Mouse (Mus musculus) olfactory bulb, adult 2 months (tissue): ENCODE data around the gene Arl4d. TPM values are rescaled to one million over a fixed set of nuclear protein-coding genes. Genes with fewer than 3 reads are reported as not detected.
A peak's percentile ranks its signal among the peaks of the same experiment; 100 is the strongest.
"Not testable (repeated sequence)": the region's sequence is repeated elsewhere in the genome, so short reads cannot be mapped to it uniquely, and the experiment has no call there.

Source experiments
- H3K27ac ChIP-seq: fragments of 200-500 bp; 2 replicates; pipeline ENCODE4 v1.5.1; 2012; ENCODE audit warnings: low read depth, low read length; ENCODE audit not compliant: insufficient read depth
- H3K4me1 ChIP-seq: fragments of 200-500 bp; 2 replicates; pipeline ENCODE4 v1.6.1; 2012; ENCODE audit warnings: low read length; ENCODE audit not compliant: control insufficient read depth, insufficient read depth
- H3K4me3 ChIP-seq: fragments of 200-500 bp; 2 replicates; pipeline ENCODE4 v1.5.1; 2012; ENCODE audit warnings: mild to moderate bottlenecking, low read depth, low read length, moderate library complexity; ENCODE audit not compliant: insufficient read depth
- CTCF ChIP-seq: fragments of 200-500 bp; IDR thresholded peaks from 2 replicates; pipeline ENCODE4 v1.5.1; 2012; ENCODE audit warnings: low read depth, mild to moderate bottlenecking, low read length, moderate library complexity; ENCODE audit not compliant: insufficient read depth
- POLR2A ChIP-seq: fragments of 200-500 bp; IDR thresholded peaks from 2 replicates; pipeline ENCODE4 v1.6.1; 2012; ENCODE audit warnings: mild to moderate bottlenecking, low read depth, low read length, moderate library complexity; ENCODE audit not compliant: insufficient read depth
- WGBS: fragments of 180-500 bp; shearing (Covaris S2); methylation state at CpG from one replicate; pipeline ENCODE4 v1.1.7; 2018; 5-methylcytosine and 5-hydroxymethylcytosine counted together
- polyA plus RNA-seq: library from polyadenylated mRNA; stranded (reverse); fragments of >200 nt; gene quantifications from 2 replicates; pipeline ENCODE4 v1.2.4, GENCODE M21; 2012; ENCODE audit warnings: low replicate concordance; ENCODE audit not compliant: missing spikeins, insufficient read depth, insufficient read length

Gene Arl4d
- not detected in 2 replicates for polyA plus RNA-seq

DNA sequence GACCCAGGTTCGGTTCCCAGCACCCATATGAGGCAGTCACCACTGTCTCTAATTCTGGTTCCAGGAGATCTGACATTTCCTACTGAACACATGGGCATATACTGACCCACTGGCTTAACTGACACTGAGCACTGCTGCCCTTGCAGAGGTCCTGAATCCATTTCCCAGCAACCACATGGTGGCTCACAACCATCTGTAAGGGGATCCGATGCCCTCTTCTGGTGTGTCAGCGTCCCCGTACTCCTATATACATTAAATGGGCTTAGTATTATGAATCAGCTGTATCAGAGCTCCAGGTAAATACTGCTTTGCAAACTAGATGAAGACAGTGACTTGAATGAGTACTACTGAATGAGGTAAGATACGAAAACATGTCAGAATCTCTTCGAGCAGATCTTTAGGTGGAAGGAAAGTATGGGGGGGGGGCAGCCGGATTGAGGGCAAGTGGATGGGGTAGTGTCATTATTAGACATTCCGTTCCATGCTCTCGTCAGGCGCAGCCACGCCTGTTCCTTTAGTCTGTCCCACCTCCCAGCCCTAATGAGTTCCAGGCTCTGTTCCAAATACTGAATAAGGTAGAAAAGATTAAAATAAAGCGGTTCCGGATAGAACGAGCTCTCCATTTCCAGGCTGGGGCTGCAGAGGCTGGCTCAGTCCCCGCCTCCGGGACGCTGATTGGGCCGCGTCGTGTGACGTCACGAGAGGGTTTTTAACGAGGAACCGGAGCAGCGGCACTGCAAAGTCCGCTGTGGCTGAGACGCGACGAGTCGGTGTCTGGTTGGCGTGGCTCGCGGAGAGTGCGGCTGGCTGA lies at the start of gene Arl4d:
Gene Arl4d (plus strand): TSS at position 717 of the 811 bp plus-strand sequence.
- peak; percentile 100 for TF ChIP-seq POLR2A
- TF ChIP-seq CTCF = no peak
- 4% methylated on average over 34 of the region's 34 CpGs for WGBS
- peaks cover 24% of the 10 kb centered on the region for H3K4me1 ChIP-seq
- H3K4me3 ChIP-seq = peak within 1 kb of the TSS; percentile 73
- peak within 1 kb of the TSS; percentile 75 for H3K27ac ChIP-seq

DNA sequence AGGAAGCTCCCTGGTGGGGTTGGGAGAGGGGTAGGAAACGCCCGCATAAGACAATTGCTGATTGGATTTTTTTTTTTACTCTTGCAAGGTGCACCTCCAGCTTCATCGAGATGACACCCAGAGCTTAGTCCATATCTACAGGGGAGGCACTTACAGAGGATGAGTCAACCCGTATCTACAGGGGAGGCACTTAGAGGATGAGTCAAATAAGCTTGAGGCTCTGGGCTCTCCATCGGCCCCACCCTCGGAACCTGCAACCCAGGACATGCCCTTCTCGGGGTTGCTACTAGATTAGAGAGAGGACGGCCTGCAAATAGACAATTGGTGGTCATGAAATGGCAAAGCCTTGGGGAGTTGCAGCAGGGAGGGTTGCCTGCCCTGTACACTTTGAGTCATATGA lies 49.2 kb upstream of the Arl4d start:
- 75% methylated on average over 8 of the region's 8 CpGs for WGBS
- no peak overlapping the region for H3K27ac ChIP-seq
- H3K4me1 ChIP-seq = peaks cover 16% of the 10 kb centered on the region
- no peak for TF ChIP-seq POLR2A
- no peak for TF ChIP-seq CTCF
- H3K4me3 ChIP-seq = no peak overlapping the region

DNA sequence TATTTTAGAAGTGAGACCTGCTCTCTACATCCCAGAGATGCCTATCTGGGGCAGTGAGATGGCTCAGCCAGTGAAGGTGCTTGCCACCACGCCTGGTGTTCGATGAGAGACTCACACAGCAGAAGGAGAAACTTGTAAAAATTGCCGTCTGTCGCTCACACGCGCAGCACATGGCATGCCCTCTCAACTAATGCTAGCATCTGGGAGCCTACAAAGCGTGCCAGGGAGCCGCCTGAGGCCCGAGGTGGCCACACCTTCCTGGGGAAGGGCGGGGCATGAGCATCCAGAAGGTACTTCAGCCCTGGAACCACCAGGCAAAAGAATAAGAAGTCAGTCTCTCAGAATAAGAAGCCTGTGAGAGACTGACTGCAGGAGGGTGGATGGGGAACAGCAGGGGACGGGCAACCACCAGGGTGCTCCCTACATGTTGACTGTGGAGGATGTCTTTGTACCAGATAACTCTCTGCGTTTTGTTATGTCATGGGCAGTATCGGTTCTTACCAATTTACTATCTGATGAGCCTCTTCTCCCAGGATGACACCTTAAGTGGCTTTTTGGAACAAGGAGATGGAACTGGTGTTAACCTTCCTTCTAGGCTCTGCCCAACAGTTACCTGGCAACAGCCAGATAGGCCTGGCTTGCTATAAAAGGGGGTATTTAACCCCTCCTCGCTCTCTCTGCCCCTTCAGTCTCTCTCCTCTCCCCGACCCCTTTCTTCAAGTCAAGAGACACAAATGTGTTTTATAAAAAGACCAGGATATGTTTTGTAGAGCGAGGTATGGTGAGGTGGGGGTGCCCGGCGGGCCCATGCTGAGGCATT lies 48.2 kb upstream of the Arl4d start:
- H3K4me3 ChIP-seq = no peak overlapping the region
- peaks cover 16% of the 10 kb centered on the region for H3K4me1 ChIP-seq
- 33% methylated on average over 18 of the region's 18 CpGs for WGBS
- no peak for TF ChIP-seq POLR2A
- no peak for TF ChIP-seq CTCF
- no peak overlapping the region for H3K27ac ChIP-seq

DNA sequence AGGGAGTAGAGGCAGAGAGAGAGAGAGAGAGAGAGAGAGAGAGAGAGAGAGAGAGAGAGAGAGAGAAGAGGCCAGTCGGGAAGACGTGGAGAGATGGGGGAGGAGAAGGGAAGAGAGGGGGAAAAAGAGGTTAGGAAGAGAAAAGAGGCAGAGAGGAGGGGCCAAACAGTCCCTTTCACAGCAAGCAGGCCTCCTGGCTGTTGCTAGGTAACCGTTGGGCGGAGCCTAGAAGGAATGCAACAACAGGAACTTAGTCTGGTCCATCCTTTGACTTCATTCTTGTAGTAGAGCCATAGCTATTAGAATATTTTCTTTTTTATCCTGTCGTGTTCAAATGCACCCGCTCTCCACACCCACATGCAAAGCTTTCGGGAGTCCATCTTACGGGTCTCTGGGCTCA lies 47.5 kb upstream of the Arl4d start:
- Histone ChIP-seq H3K4me3 (no peak overlapping the region), H3K4me1 (peaks cover 16% of the 10 kb centered on the region), H3K27ac (no peak overlapping the region)
- WGBS = 6% methylated on average over 8 of the region's 8 CpGs
- TF ChIP-seq CTCF (no peak), POLR2A (no peak)

DNA sequence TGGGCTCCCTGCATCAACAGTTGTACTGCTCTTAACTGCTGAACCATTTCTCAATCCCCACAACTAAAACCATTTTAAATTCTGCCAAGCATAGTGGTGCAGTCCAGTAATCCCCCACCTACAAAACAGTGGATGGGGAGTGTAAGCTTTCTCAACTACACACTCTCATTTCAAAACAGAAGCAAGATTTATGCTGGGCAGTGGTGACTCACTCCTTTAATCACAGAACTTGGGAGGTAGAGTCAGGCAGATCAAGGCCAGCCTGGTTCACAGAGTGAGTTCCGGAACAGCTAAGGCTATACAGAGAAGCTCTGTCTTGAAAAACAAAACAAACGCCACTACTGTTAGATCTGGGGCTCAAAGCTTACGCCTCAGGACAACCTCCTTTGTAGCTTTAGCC lies 46.7 kb upstream of the Arl4d start:
- no peak overlapping the region for H3K27ac ChIP-seq
- H3K4me1 ChIP-seq = peaks cover 16% of the 10 kb centered on the region
- 75% methylated on average over 3 of the region's 3 CpGs for WGBS
- no peak overlapping the region for H3K4me3 ChIP-seq
- TF ChIP-seq POLR2A (no peak), CTCF (no peak)

DNA sequence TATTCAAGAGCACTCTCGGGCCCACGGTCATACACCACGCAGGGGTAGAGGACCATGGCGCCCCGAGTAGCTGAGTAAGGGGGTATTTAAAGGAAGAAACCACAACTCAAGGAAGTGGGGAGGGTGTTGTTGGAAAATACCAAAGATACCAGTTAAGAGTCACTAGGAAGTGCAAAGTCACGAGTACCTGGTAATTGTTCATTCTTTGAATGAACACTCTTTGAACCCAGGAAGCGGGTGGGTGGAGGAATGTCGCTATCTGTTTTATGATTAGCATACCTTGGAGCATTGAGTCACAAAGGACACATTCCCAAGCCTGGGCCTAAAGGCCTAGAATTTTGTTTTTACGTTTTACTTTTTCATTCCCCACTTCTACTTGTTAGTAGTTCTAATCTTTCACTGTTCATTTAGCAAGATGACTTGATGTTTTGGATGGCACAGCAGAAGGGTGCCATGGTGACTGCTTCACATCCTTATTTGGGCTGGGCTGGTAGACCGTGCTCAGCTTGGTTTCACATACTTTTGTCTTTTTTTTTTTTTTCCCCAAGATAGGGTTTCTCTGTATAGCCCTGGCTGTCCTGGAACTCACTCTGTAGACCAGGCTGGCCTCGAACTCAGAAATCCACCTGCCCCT lies 45.2 kb upstream of the Arl4d start:
- H3K4me3 ChIP-seq, H3K27ac ChIP-seq: not testable (repeated sequence)
- 88% methylated on average over 11 of the region's 11 CpGs for WGBS
- peaks cover 16% of the 10 kb centered on the region for H3K4me1 ChIP-seq

DNA sequence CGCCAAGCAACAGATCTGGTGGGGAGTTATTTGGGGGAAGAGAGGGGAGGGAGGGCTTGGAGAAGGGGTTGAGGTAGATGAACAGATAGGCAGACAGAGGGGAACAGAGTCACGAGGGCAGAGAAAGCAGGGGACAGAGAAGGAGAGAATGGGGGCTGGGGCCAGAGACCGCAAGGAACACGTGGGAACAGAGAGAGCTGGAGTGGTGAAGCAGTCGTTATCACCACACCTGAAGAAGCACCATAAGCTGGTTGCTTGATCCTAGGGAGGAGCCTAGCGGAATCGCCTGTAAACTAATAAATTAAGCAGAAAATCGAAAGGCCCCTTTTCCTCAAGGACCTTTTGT lies 38.7 kb upstream of the Arl4d start:
- peaks cover 6% of the 10 kb centered on the region; the same call in 1 of the 2 replicates for H3K4me1 ChIP-seq
- 5% methylated on average over 8 of the region's 8 CpGs for WGBS
- TF ChIP-seq POLR2A = no peak
- no peak for TF ChIP-seq CTCF
- H3K27ac ChIP-seq = peak overlapping the region; percentile 40
- peak overlapping the region; percentile 44 for H3K4me3 ChIP-seq

DNA sequence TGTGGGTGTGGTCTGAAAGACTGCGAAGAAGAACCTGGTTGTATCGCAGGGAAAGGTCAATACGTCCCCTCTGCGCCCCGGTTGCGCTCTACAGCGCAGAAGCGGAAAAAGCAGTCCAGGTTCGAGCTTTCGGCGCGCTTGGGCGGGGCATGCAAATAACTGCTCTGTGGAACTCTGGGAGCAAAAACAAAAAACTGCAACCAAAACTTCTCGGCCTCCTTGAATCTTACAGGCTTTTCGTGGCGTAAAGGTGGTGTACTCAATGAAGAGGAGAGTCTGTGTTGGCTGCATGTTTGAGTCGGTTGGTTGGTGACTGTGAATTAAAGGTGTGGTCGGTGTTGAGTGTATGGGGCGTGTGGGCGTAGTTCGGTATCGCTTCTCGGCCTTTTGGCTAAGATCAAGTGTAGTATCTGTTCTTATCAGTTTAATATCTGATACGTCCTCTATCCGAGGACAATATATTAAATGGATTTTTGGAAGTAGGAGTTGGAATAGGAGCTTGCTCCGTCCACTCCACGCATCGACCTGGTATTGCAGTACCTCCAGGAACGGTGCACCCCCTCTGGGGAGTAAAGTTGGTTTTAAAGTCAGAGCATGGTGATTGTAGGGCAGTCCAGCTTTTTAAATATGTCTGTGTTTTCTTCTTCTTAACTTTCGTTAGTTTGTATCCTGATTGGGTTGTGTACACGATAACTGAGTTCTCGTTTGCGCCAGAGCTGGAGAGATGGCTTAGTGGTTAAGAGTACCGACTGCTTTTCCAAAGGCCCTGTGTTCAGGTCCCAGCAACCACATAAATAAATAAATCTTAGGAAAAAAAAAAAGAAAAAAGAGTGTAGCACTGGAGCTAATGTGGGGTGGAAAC lies 38.1 kb upstream of the Arl4d start, which contains the start of gene Rdm1:
Gene Rdm1 (plus strand): TSS at position 201 of the 862 bp plus-strand sequence.
- TF ChIP-seq POLR2A (peak; percentile 77), CTCF (no peak)
- under 1% methylated on average over 34 of the region's 34 CpGs for WGBS
- H3K27ac ChIP-seq = peak within 1 kb of the TSS; percentile 40
- H3K4me1 ChIP-seq = peaks cover 6% of the 10 kb centered on the region; the same call in 1 of the 2 replicates
- H3K4me3 ChIP-seq = peak within 1 kb of the TSS; percentile 66
